Mouse (Mus musculus) myocyte (in vitro differentiated cells): ENCODE measurements at regions not wholly inside any gene's neighbourhood (a gene's known extent, or its start where the extent isn't known, plus 50 kb on each side); places are given as distances from the start of the nearest gene placed in this dataset.

ENCODE experiments used
- H3K27me3 ChIP-seq: one replicate; pipeline ENCODE4 v1.6.1; 2011; ENCODE audit not compliant: control insufficient read depth, insufficient read depth, insufficient read length
- H3K36me3 ChIP-seq: one replicate; pipeline ENCODE4 v1.6.1; 2011; ENCODE audit not compliant: control insufficient read depth, insufficient read depth
- H3K4me2 ChIP-seq: one replicate; pipeline ENCODE4 v1.6.1; 2011; ENCODE audit warnings: low read depth, control low read depth
- H3K4me3 ChIP-seq: one replicate; pipeline ENCODE4 v1.5.1; 2011; ENCODE audit warnings: mild to moderate bottlenecking, control low read depth, moderate library complexity
- H3K79me2 ChIP-seq: one replicate; pipeline ENCODE4 v1.6.1; 2011; ENCODE audit not compliant: control insufficient read depth, insufficient read depth
- H3ac ChIP-seq: one replicate; pipeline ENCODE4 v1.6.1; 2011; ENCODE audit not compliant: control insufficient read depth, insufficient read length
- CEBPB ChIP-seq: IDR thresholded peaks from 2 replicates; pipeline ENCODE4 v1.6.1; 2011; ENCODE audit warnings: mild to moderate bottlenecking, moderate library complexity; ENCODE audit not compliant: poor library complexity, insufficient read depth, severe bottlenecking
- E2F4 ChIP-seq: IDR thresholded peaks from one replicate; pipeline ENCODE4 v1.6.1; 2011; ENCODE audit warnings: mild to moderate bottlenecking, control low read depth, moderate library complexity; ENCODE audit not compliant: insufficient read depth
- MAX ChIP-seq: IDR thresholded peaks from one replicate; pipeline ENCODE4 v1.6.1; 2011; ENCODE audit warnings: low read depth, mild to moderate bottlenecking, control low read depth
- MYOD1 ChIP-seq, 3 experiments: IDR thresholded peaks; one replicate each; pipeline ENCODE4 v1.6.1; 2011; ENCODE audit warnings: control low read depth in 2 of 3, low read depth in 2 of 3, mild to moderate bottlenecking in 2 of 3, moderate library complexity in 1 of 3; ENCODE audit not compliant: insufficient read length in 2 of 3, control insufficient read depth in 1 of 3
- MYOG ChIP-seq, 3 experiments: IDR thresholded peaks; one replicate each; pipeline ENCODE4 v1.6.1; 2011; ENCODE audit warnings: control low read depth in 2 of 3, low read depth in 2 of 3, mild to moderate bottlenecking in 2 of 3; ENCODE audit not compliant: insufficient read length in 2 of 3, control insufficient read depth in 1 of 3, insufficient read depth in 1 of 3
- POLR2A ChIP-seq: IDR thresholded peaks from one replicate; pipeline ENCODE4 v1.6.1; 2011; ENCODE audit warnings: low read depth, mild to moderate bottlenecking, control low read depth, moderate library complexity; ENCODE audit not compliant: insufficient read length
- POLR2AphosphoS2 ChIP-seq: IDR thresholded peaks from one replicate; pipeline ENCODE4 v1.6.1; 2011; ENCODE audit warnings: low read depth, control low read depth; ENCODE audit not compliant: insufficient read length
- REST ChIP-seq: IDR thresholded peaks from one replicate; pipeline ENCODE4 v1.6.1; 2011; ENCODE audit warnings: mild to moderate bottlenecking, control low read depth, moderate library complexity; ENCODE audit not compliant: insufficient read depth, insufficient read length
- SRF ChIP-seq: IDR thresholded peaks from one replicate; pipeline ENCODE4 v1.6.1; 2011; ENCODE audit warnings: low read depth; ENCODE audit not compliant: control insufficient read depth, insufficient read length
- TCF12 ChIP-seq: IDR thresholded peaks from one replicate; pipeline ENCODE4 v1.6.1; 2011; ENCODE audit warnings: mild to moderate bottlenecking, control low read depth; ENCODE audit not compliant: poor library complexity, insufficient read depth, severe bottlenecking
- TCF3 ChIP-seq: IDR thresholded peaks from one replicate; pipeline ENCODE4 v1.6.1; 2011; ENCODE audit warnings: low read depth, control low read depth; ENCODE audit not compliant: insufficient read length
- USF1 ChIP-seq: IDR thresholded peaks from one replicate; pipeline ENCODE4 v1.6.1; 2011; ENCODE audit warnings: low read depth, mild to moderate bottlenecking, control low read depth, moderate library complexity

- Histone ChIP-seq H3K4me3 (no peak overlapping the region), H3K36me3 (no peaks in the 10 kb centered on the region), H3K27me3 (no peaks in the 10 kb centered on the region), H3K79me2 (no peaks in the 10 kb centered on the region), H3K4me2 (no peak overlapping the region), H3ac (no peak overlapping the region)
- TF ChIP-seq E2F4 = no peak
- TF ChIP-seq MAX = no peak
- TF ChIP-seq MYOD1 (IDR thresholded peaks at IDR 0.05; ENCODE audit: control insufficient read depth in 1 of 3, insufficient read length in 2 of 3, low read depth in 2 of 3) = no peak
- no peak for TF ChIP-seq MYOG (IDR thresholded peaks at IDR 0.05; ENCODE audit: control insufficient read depth in 1 of 3, insufficient read depth in 1 of 3, insufficient read length in 2 of 3, low read depth in 2 of 3)
- no peak for TF ChIP-seq TCF3
- TF ChIP-seq POLR2A = no peak
- no peak for TF ChIP-seq SRF
- TF ChIP-seq TCF12 = no peak
- no peak for TF ChIP-seq CEBPB
- no peak for TF ChIP-seq POLR2AphosphoS2
- TF ChIP-seq USF1 = no peak
- no peak for TF ChIP-seq REST
Observed at GRCm38 (mm10) chr4:99389428-99389827, 93.7 kb downstream of the Gm12689 start.

- Histone ChIP-seq H3K36me3 (no peaks in the 10 kb centered on the region), H3K4me3 (no peak overlapping the region), H3K27me3 (no peaks in the 10 kb centered on the region), H3K79me2 (no peaks in the 10 kb centered on the region), H3ac (no peak overlapping the region), H3K4me2 (no peak overlapping the region)
- TF ChIP-seq E2F4 (no peak), MAX (no peak), TCF12 (no peak), TCF3 (no peak), MYOD1 (IDR thresholded peaks at IDR 0.05; ENCODE audit: control insufficient read depth in 1 of 3, insufficient read length in 2 of 3, low read depth in 2 of 3) (no peak), MYOG (IDR thresholded peaks at IDR 0.05; ENCODE audit: control insufficient read depth in 1 of 3, insufficient read depth in 1 of 3, insufficient read length in 2 of 3, low read depth in 2 of 3) (no peak), USF1 (no peak), POLR2AphosphoS2 (no peak), CEBPB (no peak), SRF (no peak), POLR2A (no peak)
Observed at GRCm38 (mm10) chr4:99392986-99393385, 97.3 kb downstream of the Gm12689 start.

- Histone ChIP-seq H3K4me2 (no peak overlapping the region), H3K4me3 (no peak overlapping the region), H3K79me2 (no peaks in the 10 kb centered on the region), H3K36me3 (no peaks in the 10 kb centered on the region), H3ac (no peak overlapping the region), H3K27me3 (peaks cover under 1% of the 10 kb centered on the region)
- TF ChIP-seq TCF12 (no peak), E2F4 (no peak), CEBPB (no peak), TCF3 (no peak), USF1 (no peak), SRF (no peak), POLR2AphosphoS2 (no peak), MAX (no peak), MYOD1 (IDR thresholded peaks at IDR 0.05; ENCODE audit: control insufficient read depth in 1 of 3, insufficient read length in 2 of 3, low read depth in 2 of 3) (no peak), REST (no peak)
Observed at GRCm38 (mm10) chr4:99394244-99394643, 98.5 kb downstream of the Gm12689 start.

- no peaks in the 10 kb centered on the region for H3K36me3 ChIP-seq
- no peaks in the 10 kb centered on the region for H3K79me2 ChIP-seq
- H3ac ChIP-seq = no peak overlapping the region
- no peak overlapping the region for H3K4me3 ChIP-seq
- no peak for TF ChIP-seq TCF3
- no peak for TF ChIP-seq REST
- no peak for TF ChIP-seq TCF12
- TF ChIP-seq CEBPB = no peak
- TF ChIP-seq POLR2AphosphoS2 = no peak
- no peak for TF ChIP-seq USF1
- TF ChIP-seq POLR2A = no peak
- no peak for TF ChIP-seq E2F4
- TF ChIP-seq MYOD1 (IDR thresholded peaks at IDR 0.05; ENCODE audit: control insufficient read depth in 1 of 3, insufficient read length in 2 of 3, low read depth in 2 of 3) = no peak
- no peak for TF ChIP-seq MYOG (IDR thresholded peaks at IDR 0.05; ENCODE audit: control insufficient read depth in 1 of 3, insufficient read depth in 1 of 3, insufficient read length in 2 of 3, low read depth in 2 of 3)
- no peak for TF ChIP-seq SRF
- TF ChIP-seq MAX = no peak
- H3K4me2 ChIP-seq = no peak overlapping the region
- peaks cover 9% of the 10 kb centered on the region for H3K27me3 ChIP-seq
Observed at GRCm38 (mm10) chr4:99407466-99407865, 111.8 kb downstream of the Gm12689 start.

- TF ChIP-seq TCF3 (no peak), MAX (no peak), REST (no peak), TCF12 (no peak), POLR2A (no peak)
- Histone ChIP-seq H3ac (no peak overlapping the region), H3K4me2 (no peak overlapping the region), H3K36me3 (no peaks in the 10 kb centered on the region), H3K4me3 (no peak overlapping the region), H3K27me3 (peaks cover 3% of the 10 kb centered on the region), H3K79me2 (no peaks in the 10 kb centered on the region)
Observed at GRCm38 (mm10) chr4:99423449-99423848, 127.7 kb downstream of the Gm12689 start.
